Mouse (Mus musculus) cerebellum, postnatal 4 days (tissue): ENCODE data around the gene Gid8.
A peak's percentile ranks its signal among the peaks of the same experiment; 100 is the strongest.
"Not testable (repeated sequence)": the region's sequence is repeated elsewhere in the genome, so short reads cannot be mapped to it uniquely, and the experiment has no call there.

Source experiments
- DNase-seq, 2 experiments: peaks; one replicate each; pipeline ENCODE4 v3.0.0; 2022; ENCODE audit warnings: low spot score in 2 of 2, mixed read lengths in 1 of 2

Gene Gid8

GRCm38 (mm10) chr2:180710276-180711155, 599 bp downstream of the Gid8 start:
- DNase-seq: no peak

- DNase-seq: no peak
These were observed 1.6 kb downstream of the Gid8 start for GRCm38 (mm10) chr2:180711527-180711926.

GRCm38 (mm10) chr2:180712037-180712689, 2.2 kb downstream of the Gid8 start:
- no peak for DNase-seq

- not testable (repeated sequence) for DNase-seq
These were observed 12.8 kb downstream of the Gid8 start for GRCm38 (mm10) chr2:180722748-180723147.

GRCm38 (mm10) chr2:180723865-180724264, 13.9 kb downstream of the Gid8 start:
- DNase-seq: no peak

DNA sequence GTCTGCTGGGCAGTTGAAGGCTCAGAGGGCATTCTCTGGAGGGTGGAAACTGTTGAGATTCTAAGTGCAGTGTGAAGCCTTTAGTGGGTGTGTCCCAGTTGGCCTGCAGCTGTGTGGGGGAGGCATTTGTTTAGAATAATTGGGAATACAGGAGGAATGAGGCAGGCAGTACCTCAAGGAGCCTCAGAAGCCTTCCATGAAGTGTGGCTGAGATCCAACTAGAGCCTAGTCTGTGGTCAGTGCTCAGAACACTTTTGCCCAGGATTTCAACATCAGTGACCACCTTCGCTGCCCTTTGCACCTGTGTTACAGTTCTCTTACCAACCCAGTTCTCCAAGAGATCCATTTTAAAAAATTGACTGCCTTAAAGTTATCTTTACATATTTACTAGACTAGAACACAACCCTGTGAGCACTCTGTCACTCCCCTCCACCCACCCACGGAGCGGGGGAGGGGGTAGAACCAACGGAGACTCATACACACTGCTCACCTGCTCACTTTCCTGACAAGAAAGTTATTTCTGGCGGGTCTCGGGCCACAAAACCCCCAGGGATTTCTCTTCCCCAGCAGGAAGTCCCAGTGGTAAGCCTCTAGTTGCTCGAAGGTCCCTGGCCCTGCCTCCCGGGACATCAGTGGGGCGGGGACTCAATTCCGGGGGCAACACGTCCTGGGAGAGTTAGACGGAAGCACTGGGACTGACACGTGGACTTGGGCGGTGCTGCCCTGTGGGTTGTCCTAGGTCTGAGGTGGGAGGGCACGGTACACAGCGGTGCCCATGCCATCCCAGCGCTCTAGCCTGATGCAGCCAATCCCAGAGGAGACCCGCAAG, 14.9 kb downstream of the Gid8 start, which contains the start of gene Slc17a9:
Gene Slc17a9 (plus strand): TSS at position 679 of the 829 bp plus-strand sequence.
- DNase-seq: no peak

- no peak for DNase-seq
These were observed 15.5 kb downstream of the Gid8 start for GRCm38 (mm10) chr2:180725414-180725778.

DNA sequence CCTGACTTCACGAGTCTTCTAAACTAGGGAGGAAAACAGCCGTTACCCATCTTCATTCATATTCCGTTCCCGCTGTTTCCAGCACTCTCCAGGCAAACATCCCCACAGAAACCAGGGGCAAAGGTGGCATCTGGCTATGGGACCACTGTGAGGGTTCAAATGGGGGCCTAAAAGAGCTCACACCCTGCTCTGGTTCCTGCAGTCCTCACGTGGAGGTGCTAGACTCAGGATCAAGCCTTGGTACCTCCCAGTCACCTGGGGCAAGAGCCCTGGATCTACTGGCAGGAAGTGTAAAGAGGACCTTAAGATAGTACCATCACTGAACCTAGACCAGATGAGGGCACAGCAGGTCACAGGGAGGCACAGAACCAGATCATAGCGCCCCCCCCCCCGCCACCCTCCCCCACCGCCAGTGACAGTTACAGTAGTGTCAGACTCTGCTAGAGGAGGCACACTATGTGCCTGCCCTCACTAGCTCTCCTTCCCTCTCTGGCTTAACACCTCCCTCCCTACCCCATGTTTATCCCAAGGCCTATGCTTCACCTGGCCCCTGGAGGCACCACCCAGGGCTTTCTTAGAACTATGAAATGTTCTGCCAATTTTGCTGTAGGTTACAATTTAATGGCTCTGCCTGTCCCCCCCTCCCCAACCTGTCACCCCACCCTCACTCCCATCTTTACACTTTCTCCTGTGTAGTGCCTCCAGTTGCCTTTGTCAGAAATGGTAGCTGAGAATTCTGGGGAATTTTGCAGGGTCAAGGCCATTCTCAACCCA, 16.1 kb downstream of the Gid8 start:
- no peak for DNase-seq

- DNase-seq: no peak
These were observed 16.9 kb downstream of the Gid8 start for GRCm38 (mm10) chr2:180726658-180727442.

GRCm38 (mm10) chr2:180727613-180728021, 17.7 kb downstream of the Gid8 start:
- DNase-seq: no peak

GRCm38 (mm10) chr2:180731036-180731435, 21.1 kb downstream of the Gid8 start:
- no peak for DNase-seq

- no peak for DNase-seq
These were observed 22.1 kb downstream of the Gid8 start for GRCm38 (mm10) chr2:180731984-180732383.

DNA sequence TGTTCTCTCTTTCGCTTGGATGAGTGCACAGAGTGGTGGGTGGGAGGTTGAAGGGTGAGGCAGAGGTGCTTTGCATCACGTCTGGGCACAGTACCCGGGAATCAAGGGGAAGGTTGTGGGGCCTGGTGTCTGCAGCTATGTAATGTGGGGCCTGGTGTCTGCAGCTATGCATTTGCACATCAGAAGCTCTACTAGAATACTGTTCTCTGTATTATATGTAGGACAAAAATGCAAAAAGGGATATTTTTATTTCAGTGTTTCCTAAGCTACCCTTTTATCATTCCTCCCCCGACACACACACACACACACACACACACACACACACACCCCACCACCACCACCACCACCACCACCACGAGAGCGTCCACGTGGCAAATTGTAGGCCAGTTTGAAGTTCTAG, 25.3 kb downstream of the Gid8 start:
- no peak for DNase-seq

DNA sequence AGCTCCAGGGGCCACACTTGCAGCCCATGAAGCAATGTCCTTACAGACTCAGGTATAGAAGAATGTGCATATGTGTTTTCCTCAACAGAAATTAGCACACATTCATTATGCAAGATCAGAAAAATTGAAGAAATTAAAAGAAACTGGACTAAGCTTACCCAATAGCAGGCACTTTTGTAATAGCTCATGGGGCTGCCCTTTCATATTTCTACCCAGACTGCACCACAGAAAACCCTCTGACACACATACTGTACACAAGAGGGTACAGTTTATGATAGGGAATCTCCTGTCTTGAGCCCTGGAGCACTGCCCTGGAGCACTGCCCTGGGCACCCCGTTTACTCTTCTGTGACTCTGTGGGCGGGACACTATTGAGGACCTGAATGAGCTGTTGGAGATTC, 28.1 kb downstream of the Gid8 start:
- no peak for DNase-seq

- DNase-seq: no peak
These were observed 30.4 kb downstream of the Gid8 start for GRCm38 (mm10) chr2:180740349-180740748.

DNA sequence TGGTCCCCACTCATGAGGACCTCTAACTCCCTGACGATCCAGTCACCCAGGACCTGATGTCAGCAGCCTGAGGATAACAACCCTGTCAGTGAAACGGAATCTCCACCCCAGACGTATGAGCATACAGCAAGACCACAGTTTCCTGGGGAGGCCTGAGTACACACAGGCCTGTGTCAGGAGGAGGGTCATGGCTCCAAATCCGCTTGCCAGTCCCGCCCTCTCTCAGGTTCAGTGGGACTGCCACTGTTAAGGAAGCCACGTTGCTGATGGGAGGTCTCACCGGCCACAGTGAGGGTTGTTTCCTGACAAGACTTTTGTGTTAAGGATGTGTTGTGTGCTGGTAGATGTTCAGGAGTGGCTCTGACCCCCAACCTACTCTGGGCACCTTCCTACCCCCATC, 31.5 kb downstream of the Gid8 start:
- no peak for DNase-seq

- no peak for DNase-seq
These were observed 32.9 kb downstream of the Gid8 start for GRCm38 (mm10) chr2:180742820-180743219.

DNA sequence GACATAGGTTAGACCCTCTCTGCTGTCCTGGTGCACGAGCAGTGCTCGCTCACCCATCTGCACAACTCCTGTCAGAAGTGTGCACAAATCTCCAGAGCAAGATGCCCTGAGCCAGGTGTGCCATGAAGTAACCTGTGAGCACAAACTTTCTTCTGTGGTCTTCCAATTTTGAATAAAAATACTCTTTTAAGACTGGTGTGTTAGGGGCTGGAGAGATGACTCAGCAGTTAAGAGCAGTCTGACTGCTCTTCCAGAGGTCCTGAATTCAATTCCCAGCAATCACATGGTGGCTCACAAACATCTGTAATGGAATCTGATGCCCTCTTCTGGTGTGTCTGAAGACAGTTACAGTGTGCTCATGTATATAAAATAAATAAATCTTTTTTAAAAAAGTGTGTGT, 33.4 kb downstream of the Gid8 start:
- DNase-seq: no peak

DNA sequence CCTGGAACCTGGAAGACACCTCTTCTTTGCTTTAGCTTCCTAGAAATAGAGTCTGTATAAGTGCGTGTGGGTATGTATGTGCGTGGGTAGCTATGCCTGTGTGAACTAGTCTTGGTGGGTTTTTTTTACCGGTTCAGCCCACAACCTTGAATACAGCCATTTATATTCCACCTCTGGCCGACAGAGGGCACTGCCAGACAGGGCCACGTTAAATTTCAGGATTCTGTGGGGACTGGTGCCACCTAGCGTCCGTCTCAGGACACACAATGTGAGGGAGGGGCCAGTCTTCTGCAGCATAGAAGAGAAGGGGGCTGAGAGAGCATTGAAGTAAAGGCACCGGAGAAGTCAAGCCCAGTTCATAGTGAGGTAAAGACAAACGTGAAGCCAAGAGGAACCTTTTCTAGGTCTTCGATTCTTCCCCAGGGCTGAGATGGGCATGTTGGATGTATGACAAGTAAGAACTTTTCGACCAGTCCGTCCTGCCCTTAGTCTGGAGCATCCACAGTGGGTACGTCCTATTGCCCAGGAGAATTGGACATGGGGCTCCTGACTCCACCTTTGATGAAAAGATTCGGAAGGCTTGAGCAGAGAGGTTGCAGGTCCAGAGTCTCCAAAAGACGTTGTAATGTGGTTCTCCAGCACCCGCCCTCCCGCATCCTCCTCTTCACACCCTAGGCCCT, 35.5 kb downstream of the Gid8 start:
- DNase-seq: peak; percentile 91 to 92

GRCm38 (mm10) chr2:180746569-180747192, 36.8 kb downstream of the Gid8 start:
- DNase-seq: no peak
